Mouse (Mus musculus) right cerebral cortex, postnatal 10 days (tissue): ENCODE results near the gene St7.
A peak's percentile ranks its signal among the peaks of the same experiment; 100 is the strongest.

Experiments
- DNase-seq, 2 experiments: peaks; one replicate each; pipeline ENCODE4 v3.0.0; 2021; ENCODE audit warnings: low spot score in 2 of 2

Gene St7

DNA sequence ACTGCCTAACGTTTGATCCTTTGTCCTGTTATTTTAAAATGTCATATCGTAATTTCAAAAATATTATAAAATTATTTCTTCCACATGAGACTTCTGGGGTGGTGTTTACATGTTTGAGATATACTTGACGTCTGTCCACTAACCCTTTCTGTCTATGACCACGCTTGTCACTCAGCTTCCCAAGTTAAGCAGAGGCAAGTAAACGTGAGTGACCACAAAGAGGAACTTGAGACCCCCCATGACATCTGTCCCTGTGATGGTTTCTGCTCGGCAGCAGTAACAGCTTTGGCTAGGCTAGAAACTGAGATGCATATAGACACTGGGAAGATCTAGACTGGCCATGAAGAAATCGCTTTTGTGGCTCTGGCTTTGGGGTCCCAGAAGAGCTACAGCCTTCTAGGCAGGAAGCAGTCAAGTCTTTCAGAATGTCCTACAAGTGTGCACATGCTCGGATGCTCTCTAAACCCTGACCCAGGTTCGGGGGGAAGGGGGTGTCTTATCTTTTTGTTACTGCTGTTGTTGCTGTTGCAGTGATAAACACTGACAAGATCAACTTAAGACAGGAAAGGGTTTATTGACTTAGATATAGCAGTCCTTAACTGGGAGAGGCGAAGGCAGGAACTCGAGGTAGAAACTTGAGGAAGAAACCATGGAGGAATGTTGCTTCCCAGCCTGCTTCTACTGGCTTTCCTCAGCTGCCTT, 254.5 kb downstream of the St7 start:
- no peak for DNase-seq

DNA sequence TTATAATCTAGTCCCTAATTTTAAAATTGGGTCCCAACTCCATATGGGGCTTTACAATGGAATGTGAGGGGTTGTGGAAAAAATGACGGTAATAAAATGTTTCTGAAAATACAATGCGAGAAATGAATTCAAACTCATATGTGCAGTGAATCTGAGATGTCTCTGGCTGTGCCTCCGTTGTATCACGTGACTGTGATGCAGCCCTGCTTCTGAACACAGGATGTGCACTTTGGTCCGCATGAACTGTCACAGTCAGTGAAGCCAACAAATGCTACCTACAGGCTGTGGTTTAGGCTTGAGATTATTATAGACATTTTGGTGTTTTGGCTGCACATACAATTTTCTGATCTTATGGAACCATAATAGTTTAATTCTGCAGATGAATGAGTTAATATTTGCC, 256.4 kb downstream of the St7 start:
- DNase-seq = no peak

DNA sequence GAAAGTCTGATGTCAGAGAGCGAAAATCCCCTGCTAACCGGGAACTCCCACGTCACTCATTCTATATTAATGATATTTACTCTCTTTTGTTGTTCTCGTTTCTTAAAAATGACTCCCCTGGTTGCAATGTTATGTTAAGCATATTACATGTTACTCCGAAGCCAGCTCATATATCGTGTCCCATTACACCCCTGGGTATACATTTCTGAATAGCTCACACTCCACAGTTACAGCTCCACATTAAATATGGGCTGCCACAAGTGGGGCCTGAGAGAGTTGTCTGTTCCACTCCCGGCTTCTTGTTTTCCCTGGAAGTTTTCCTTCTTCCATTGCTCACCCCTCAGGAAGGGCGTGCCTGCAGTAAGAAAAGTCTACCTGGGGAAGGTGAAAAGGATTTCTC, 259.0 kb downstream of the St7 start:
- no peak for DNase-seq

DNA sequence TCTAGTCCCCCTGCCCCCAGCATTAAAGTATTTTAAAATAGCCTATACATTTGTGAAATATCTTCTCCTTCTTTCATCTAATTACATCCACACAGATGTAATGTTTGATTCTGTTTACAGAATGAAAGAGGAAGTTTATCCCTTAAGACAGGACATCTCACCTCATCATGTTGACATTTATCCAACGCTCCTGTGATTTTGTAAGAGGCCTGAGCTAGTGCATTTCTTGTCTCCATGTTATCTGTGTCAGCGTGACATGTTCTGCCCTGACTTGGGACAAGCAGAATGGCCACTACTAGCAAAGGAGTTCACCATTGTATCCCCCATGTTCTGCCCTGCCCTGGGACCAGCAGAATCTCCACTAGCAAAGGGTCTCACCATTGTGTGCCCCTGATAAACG, 270.7 kb downstream of the St7 start:
- DNase-seq = no peak

DNA sequence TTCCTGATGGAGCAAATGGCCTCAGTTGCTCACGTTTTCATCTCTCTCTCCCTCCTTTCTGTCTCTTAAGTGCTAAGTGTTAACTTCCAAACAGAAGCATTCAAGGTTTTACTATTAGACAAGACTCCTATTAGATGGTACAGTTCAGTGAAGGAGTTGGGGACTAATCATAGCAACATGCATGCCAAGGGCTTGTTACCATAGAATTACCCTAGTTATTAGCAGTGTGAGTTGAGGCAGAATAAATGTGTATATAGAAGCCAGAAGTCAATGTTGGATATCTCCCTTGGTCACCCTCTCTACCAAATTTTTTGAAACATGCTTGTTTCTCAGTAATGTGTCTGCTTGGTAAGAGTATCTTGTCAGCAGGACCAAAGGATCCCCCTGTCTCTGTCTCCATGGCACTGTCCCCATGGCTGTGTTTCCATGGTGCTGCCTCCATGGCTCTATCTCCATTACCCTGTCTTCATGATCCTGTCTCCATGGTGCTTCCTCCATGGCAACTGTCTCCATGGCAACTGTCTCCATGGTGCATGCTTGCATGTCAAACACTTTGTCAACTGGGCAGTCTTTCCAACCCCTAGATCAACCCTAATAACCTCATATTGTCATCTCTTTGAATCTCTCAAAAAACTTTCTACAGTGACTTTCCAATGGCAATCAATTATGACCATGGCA, 275.9 kb downstream of the St7 start:
- DNase-seq = peak; percentile 32 to 60

DNA sequence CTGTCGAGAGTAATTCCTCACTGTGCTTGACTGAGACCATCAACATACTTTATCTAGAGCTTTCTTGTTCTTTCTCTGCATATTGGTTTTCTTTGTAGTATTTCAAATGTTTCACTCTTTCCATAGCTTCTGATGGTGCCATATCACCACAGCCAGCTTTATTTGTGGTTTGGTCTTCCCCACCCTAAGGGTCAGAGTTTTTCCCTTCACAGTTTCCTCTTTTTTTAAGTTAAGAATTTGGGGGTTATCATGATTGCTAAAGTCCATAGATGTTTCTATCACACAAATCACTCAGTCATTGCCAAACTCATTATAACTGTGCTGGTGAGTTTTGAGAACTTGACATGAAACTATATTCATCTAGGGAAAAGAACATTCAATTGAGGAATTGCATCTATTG, 277.1 kb downstream of the St7 start:
- no peak for DNase-seq

DNA sequence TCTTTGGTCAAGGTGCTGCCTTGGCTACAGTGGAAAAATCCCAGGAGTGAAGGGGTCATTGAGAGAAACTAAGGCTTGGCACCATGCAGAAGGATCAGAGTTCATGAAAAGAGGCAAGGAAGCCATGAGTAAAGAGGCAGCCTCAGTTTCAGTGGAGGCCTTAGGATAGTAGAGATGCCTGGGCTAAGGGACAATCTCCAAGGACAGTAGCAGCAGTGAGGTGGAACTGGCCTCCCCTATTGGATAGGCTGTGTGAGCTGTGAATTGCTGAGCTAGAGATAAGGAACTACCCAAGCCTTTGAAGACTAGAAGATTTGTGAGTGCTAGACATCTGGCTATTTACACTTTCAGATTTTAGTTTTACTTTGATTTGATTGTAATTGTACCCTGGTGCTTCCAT, 278.7 kb downstream of the St7 start:
- DNase-seq = no peak

DNA sequence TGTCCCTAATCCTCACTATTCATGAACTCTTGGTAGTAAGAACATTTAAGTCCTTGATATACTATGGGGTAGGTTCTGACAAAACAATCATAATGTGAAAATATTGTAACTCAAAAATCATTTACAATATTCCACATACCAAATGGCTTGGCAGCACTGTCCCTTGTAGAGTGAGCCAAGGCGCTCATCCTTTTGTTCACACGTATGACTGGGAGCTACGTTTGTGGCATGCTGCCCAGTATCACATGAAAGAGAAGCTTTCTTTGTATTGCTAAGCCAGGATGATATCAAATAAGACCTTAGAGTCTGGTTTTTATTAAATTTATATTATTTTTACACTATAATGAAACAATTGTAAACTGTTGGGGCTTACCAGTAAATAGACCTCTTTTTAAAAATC, 281.7 kb downstream of the St7 start:
- peak; percentile 35 to 48 for DNase-seq

DNA sequence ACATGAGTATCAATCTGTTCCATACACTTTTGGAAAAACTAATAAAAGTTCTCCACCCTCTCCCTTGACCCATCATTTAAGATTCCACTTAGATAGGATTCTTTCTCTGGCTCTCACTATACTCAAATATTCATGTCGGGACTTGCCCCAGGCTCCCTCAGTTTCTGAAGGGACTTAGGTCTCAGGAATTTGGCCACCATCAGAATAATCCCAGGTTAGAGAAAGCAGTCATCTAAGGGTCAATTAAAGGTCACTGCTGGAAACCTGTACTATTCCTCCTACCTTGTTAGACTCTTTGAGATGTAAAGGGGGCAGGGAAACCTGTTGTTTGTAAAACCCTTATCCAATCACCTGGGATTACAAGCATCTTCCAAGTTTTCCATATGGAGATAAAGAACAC, 284.4 kb downstream of the St7 start:
- no peak for DNase-seq

DNA sequence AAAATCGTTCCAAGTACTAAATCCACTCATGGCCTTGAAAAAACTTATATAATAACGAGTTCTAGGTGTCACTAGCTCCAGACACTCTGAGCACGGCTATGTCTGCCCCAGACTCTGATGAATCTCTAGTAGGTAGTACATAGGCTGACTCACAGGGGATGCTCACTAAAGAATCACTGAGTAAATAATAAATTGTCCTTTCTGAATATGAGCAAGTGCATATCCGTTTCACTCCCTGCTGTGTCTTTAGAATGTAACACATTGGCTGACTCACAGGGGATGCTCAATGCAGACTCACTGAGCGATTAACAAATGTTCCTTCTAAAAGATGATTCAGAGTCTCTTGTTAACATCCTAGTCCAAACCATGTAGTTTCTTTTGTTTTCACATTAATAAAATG, 285.6 kb downstream of the St7 start:
- no peak for DNase-seq

DNA sequence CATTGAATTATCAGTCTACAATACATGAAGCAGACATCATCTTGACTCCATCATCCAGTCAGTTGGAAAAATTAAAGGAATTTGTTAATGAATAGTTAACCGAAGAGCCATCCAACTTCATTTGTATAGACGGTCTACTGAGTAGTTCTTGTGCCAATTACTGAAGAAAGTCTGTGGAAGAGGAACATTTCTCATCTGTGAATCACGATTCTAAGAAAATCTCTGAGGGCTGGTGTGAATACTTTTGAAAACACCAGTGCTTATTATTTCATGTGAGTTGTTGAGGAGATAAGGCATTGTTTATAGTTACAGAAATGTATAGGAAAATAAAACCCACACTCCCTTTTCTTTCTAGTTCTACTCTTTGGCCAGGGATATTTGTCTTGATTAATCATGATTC, 286.1 kb downstream of the St7 start:
- no peak for DNase-seq

DNA sequence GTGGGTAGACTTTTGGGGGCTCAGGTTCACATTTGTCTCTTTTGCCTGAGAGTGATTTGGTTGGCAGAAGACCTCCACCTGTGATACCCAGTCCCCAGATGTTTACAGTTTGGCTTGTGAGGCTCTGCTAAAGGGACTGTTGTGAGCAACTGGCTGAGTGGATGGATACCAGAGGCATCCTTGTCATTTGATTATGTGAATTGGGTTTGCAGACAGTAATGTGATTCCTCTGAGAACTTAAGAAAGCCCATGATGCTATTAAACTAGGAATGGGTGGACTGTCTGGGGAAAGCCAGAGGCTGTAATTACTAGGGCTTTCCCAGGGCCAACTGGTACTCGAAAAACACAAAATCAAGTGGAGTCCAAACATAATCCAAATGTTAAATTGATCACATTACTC, 286.6 kb downstream of the St7 start:
- DNase-seq = no peak

DNA sequence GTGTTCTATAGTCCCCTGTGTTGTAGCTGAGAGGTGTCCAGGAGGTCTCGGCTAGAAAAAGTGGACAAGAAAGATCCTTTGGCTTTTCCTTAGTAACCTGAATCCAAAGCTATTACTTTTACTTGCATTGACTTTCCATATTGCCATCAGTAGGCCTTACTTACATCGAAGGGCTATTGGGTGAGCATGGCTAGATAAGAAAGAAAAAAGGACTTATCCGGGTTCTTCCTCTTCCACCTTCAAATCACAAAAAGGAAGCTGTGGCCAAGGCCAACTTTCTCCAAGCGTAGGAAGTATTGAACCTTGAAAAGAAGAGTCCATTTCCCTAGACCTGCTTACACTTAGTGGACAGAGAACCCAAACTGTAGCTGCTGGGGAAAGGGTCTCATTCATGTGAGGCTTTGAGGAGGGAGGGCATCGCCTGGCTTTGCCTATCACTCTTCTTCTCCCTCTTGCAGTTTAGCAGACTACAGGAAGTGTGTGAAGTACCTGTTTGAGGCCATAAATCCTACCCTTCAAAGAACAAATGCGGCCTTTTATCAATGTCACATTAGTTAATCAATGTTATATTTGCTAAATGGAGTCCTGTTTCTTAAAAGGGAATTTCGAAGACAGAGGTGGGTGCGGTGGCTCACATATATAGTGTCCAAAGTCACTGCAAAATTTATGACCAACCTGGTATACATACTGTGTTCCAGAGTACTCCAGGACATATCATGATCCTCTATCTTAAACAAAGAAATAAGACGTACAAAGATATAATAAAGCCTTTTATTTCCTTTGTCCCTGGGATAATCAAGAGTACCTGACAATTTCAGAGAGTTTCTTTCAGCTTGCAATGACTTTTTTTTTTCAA, 297.7 kb downstream of the St7 start:
- DNase-seq = no peak

DNA sequence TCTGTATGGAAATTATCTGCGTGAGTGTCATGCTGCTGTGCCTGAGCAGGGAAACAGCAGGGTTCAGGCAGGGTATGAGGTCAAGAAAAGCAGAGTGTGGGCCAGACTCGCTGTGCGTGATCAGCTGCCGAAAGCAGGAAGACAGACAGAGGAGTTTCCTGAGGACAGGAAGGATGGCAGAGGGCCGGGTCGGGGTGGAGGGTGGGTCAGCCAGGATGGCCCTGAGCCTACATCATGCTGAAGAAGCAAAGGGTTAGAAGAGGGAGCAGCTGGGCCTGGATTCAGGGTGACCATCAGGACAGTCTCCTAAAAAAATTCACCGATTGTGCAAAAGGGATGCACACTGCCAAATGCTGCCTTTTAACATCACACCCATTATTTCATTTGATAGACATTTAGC, 298.9 kb downstream of the St7 start:
- no peak for DNase-seq
